Mouse (Mus musculus): ENCODE results near the gene Rbm4. TPM values are rescaled to one million over a fixed set of nuclear protein-coding genes. Genes with fewer than 3 reads are reported as not detected.

Gene Rbm4
- total and polyA plus RNA-seq, 2 experiments from 2014 or later: 43.9 to 63.4 TPM

DNA sequence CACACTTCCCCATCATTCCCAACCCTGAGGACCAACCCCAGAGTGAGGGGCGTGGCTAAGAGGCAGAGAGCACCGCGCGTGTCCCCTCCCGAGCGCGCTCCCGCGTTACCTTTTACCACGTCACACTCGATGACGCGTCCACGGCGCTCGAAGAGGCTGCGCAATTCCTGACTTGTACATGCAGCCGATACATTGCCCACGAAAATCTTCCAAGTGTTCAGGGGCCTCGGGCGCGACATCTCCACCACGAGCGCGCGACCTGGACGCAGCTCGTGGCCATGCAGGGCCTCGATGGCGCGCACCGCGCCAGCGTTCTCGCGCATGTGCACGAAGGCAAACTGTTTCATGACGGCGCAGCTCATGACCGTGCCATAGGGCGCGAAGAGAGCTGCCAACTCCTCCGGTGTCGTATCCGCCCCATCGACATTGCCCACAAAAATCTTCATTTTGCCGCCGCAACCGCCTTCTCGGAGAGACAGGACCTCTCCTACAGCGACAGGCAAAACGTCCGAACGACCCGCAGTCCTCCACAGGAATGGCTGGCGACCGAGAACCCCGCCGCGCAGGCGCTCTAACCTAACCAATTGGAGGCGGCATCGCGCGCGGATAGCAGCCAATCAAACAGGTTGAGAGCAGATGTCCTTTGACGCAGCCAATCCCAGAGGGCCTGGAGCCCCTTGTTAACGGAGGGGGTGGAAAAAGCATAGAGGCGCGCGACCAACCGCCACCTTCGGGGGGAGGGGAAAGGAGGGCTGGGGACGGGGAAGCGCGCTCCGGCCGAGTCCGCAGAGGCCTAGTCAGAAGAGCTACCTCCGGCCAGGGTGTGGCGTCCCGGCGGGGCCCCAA lies 17.6 kb upstream of the Rbm4 start, which contains the start of the genes Gm21992 and Rbm14:
TSS of gene Gm21992 (minus strand) at position 550 of the 846 bp plus-strand sequence.
TSS of gene Rbm14 (minus strand) at position 572 of the 846 bp plus-strand sequence.
- Histone ChIP-seq H3K9ac (replicated peaks; ENCODE audit: low read depth, low read length) (peak within 1 kb of the TSS; percentile 70), H3K36me3 (replicated peaks; ENCODE audit: control insufficient read depth, insufficient read depth, low read length) (no peaks in the 10 kb centered on the region), H3K9me3 (replicated peaks; ENCODE audit: control insufficient read depth, low read length) (no peaks in the 10 kb centered on the region), H3K4me1 (ENCODE audit: control insufficient read depth, insufficient read depth) (peaks cover 18% of the 10 kb centered on the region; the same call in 1 of the 2 replicates), H3K4me3 (ENCODE audit: low read depth, low read length) (peak within 1 kb of the TSS; percentile 77), H3K27me3 (ENCODE audit: control insufficient read depth, insufficient read depth, low read length) (no peaks in the 10 kb centered on the region), H3K27ac (ENCODE audit: low read depth) (peak within 1 kb of the TSS; percentile 93), H3K4me2 (ENCODE audit: low read depth, low read length) (peak within 1 kb of the TSS; percentile 99)
- under 1% methylated on average over 83 of the region's 83 CpGs for WGBS
- TF ChIP-seq EP300 (IDR thresholded peaks at IDR 0.05; ENCODE audit: low read depth) (peak; percentile 24; the same call in 1 of the 2 replicates), CTCF (IDR thresholded peaks at IDR 0.05; ENCODE audit: low read depth) (no peak)
- DNase-seq (ENCODE audit: low spot score): peak; percentile 99
- ATAC-seq (ENCODE audit: insufficient read depth, low read depth): peak; percentile 98

DNA sequence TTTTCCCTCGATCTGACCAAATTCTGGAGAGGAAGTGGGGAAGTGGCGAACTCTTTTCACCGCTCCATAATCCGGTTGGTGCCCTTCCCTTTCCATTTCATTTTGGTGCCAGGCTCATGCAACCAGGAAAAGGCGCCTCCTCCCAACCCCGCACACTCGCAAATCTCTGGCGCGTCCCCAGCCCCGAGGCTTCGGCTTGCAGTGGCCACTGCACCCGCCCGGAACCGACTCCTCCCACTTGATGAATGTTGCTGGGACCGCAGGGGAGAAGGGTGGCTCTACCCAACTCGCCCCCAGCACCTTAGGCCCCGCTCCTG lies 17.0 kb upstream of the Rbm4 start:
- 0% methylated on average over 17 of the region's 17 CpGs for WGBS
- Histone ChIP-seq H3K27me3 (ENCODE audit: control insufficient read depth, insufficient read depth, low read length) (no peaks in the 10 kb centered on the region), H3K4me1 (ENCODE audit: control insufficient read depth, insufficient read depth) (peaks cover 18% of the 10 kb centered on the region; the same call in 1 of the 2 replicates), H3K4me2 (ENCODE audit: low read depth, low read length) (peak overlapping the region; percentile 99), H3K27ac (ENCODE audit: low read depth) (peak overlapping the region; percentile 93), H3K36me3 (replicated peaks; ENCODE audit: control insufficient read depth, insufficient read depth, low read length) (no peaks in the 10 kb centered on the region), H3K9me3 (replicated peaks; ENCODE audit: control insufficient read depth, low read length) (no peaks in the 10 kb centered on the region), H3K9ac (replicated peaks; ENCODE audit: low read depth, low read length) (peak overlapping the region; percentile 70), H3K4me3 (ENCODE audit: low read depth, low read length) (peak overlapping the region; percentile 77)
- DNase-seq (ENCODE audit: low spot score) (no peak), ATAC-seq (ENCODE audit: insufficient read depth, low read depth) (no peak)
- TF ChIP-seq EP300 (IDR thresholded peaks at IDR 0.05; ENCODE audit: low read depth) (no peak), CTCF (IDR thresholded peaks at IDR 0.05; ENCODE audit: low read depth) (no peak)

DNA sequence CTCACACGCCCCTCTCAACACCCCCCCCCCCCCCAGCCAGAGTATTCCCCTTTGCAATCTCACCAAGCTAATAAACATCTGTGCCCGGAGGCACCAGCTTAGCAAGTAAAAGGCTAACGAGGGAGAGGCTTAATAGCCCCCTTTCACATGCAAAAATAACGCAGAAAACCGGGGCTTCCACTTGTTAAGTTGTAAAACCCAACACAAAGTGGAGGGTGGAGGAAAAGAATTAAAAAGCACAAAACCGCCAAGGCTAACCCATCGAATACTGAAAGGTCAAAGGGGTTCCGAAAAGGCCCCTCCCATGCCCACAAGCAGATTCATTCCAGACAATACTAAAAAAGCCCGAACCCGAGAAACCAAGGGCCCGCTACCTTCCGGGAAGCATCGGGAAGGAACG lies 16.6 kb upstream of the Rbm4 start:
- H3K9me3 ChIP-seq (replicated peaks; ENCODE audit: control insufficient read depth, low read length): no peaks in the 10 kb centered on the region
- DNase-seq (ENCODE audit: low spot score): no peak
- H3K36me3 ChIP-seq (replicated peaks; ENCODE audit: control insufficient read depth, insufficient read depth, low read length): no peaks in the 10 kb centered on the region
- WGBS: under 1% methylated on average over 14 of the region's 14 CpGs
- no peaks in the 10 kb centered on the region for H3K27me3 ChIP-seq (ENCODE audit: control insufficient read depth, insufficient read depth, low read length)
- peaks cover 18% of the 10 kb centered on the region for H3K4me1 ChIP-seq (ENCODE audit: control insufficient read depth, insufficient read depth)
- peak overlapping the region; percentile 93 for H3K27ac ChIP-seq (ENCODE audit: low read depth)
- TF ChIP-seq CTCF (IDR thresholded peaks at IDR 0.05; ENCODE audit: low read depth): no peak
- TF ChIP-seq EP300 (IDR thresholded peaks at IDR 0.05; ENCODE audit: low read depth): no peak
- H3K4me3 ChIP-seq (ENCODE audit: low read depth, low read length): peak overlapping the region; percentile 77
- peak overlapping the region; percentile 70 for H3K9ac ChIP-seq (replicated peaks; ENCODE audit: low read depth, low read length)
- peak overlapping the region; percentile 99 for H3K4me2 ChIP-seq (ENCODE audit: low read depth, low read length)
- no peak for ATAC-seq (ENCODE audit: insufficient read depth, low read depth)

DNA sequence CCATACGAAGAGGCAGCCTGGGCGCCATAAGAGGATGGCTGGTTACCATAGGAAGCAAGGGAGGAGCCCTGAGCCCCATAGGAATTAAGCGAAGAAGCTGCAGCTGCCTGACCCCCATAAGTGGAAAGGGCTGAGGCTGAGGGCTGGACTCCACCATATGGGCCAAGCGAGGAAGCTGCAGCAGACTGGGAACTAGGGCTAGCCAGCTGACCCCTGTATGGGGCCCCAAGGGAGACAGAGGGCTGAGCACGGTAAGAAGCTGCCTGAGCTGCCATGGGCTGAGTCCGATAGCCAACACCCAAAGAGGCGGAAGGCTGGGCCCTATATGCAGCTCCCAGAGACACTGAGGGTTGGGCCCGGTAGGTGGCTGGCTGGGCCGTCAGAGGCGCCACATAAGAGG lies 9.6 kb upstream of the Rbm4 start:
- H3K27ac ChIP-seq (ENCODE audit: low read depth): no peak overlapping the region
- no peak overlapping the region for H3K4me2 ChIP-seq (ENCODE audit: low read depth, low read length)
- no peaks in the 10 kb centered on the region for H3K27me3 ChIP-seq (ENCODE audit: control insufficient read depth, insufficient read depth, low read length)
- TF ChIP-seq EP300 (IDR thresholded peaks at IDR 0.05; ENCODE audit: low read depth) (no peak), CTCF (IDR thresholded peaks at IDR 0.05; ENCODE audit: low read depth) (no peak)
- no peaks in the 10 kb centered on the region for H3K9me3 ChIP-seq (replicated peaks; ENCODE audit: control insufficient read depth, low read length)
- H3K9ac ChIP-seq (replicated peaks; ENCODE audit: low read depth, low read length): no peak overlapping the region
- peaks cover 54% of the 10 kb centered on the region for H3K36me3 ChIP-seq (replicated peaks; ENCODE audit: control insufficient read depth, insufficient read depth, low read length)
- H3K4me1 ChIP-seq (ENCODE audit: control insufficient read depth, insufficient read depth): peaks cover 6% of the 10 kb centered on the region
- 85% methylated on average over 10 of the region's 10 CpGs for WGBS
- DNase-seq (ENCODE audit: low spot score) (no peak), ATAC-seq (ENCODE audit: insufficient read depth, low read depth) (no peak)
- no peak overlapping the region for H3K4me3 ChIP-seq (ENCODE audit: low read depth, low read length)

DNA sequence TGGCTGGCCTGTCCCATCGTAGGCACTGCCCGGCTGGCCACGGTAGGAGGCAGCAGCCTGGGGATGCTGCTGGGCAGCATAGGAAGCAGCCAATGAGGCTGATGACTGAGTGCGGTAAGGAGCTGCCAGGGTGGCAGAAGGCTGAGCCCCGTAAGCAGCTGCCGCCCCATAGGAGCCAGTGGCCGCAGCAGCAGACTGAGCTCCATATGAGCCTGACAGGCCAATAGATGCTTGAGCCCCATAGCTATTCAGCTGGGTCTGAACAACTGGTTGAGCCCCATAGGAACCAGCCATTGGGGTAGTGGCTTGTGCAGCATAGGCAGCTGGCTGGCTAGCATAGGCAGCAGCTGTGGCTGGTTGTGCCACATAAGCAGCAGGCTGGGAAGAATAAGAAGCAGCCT lies 9.0 kb upstream of the Rbm4 start:
- 93% methylated on average over 7 of the region's 7 CpGs for WGBS
- Histone ChIP-seq H3K27ac (ENCODE audit: low read depth) (no peak overlapping the region), H3K36me3 (replicated peaks; ENCODE audit: control insufficient read depth, insufficient read depth, low read length) (peaks cover 58% of the 10 kb centered on the region), H3K27me3 (ENCODE audit: control insufficient read depth, insufficient read depth, low read length) (no peaks in the 10 kb centered on the region), H3K4me2 (ENCODE audit: low read depth, low read length) (no peak overlapping the region), H3K4me3 (ENCODE audit: low read depth, low read length) (no peak overlapping the region), H3K4me1 (ENCODE audit: control insufficient read depth, insufficient read depth) (peaks cover 6% of the 10 kb centered on the region), H3K9me3 (replicated peaks; ENCODE audit: control insufficient read depth, low read length) (no peaks in the 10 kb centered on the region), H3K9ac (replicated peaks; ENCODE audit: low read depth, low read length) (no peak overlapping the region)
- no peak for TF ChIP-seq CTCF (IDR thresholded peaks at IDR 0.05; ENCODE audit: low read depth)
- TF ChIP-seq EP300 (IDR thresholded peaks at IDR 0.05; ENCODE audit: low read depth): no peak
- DNase-seq (ENCODE audit: low spot score): no peak
- no peak for ATAC-seq (ENCODE audit: insufficient read depth, low read depth)
